Mouse (Mus musculus) heart, embryonic 14.5 days (tissue): Measurements from ENCODE around the gene Laptm5. TPM values are rescaled to one million over a fixed set of nuclear protein-coding genes. Genes with fewer than 3 reads are reported as not detected.

Source experiments
- ATAC-seq: fragments of 200-750 bp; cut with Nextera tagmentation; 2 replicates; pipeline ENCODE4 v1.8.0; 2017; ENCODE audit warnings: low read depth, moderate TSS enrichment; ENCODE audit not compliant: insufficient number of reproducible peaks, insufficient read depth, low FRiP score
- H3K27ac ChIP-seq, 2 experiments: fragments of 200-500 bp in 1 of 2; fragments of 300-500 bp in 1 of 2; sonication (generic) in 1 of 2; replicated peaks in 1 of 2; 2 replicates each; pipeline ENCODE4 v1.5.1; 2012 to 2014; ENCODE audit warnings: low read depth in 2 of 2, low read length in 2 of 2, control low read depth in 1 of 2, mild to moderate bottlenecking in 1 of 2, mixed read lengths in 1 of 2; ENCODE audit not compliant: control insufficient read depth in 1 of 2, insufficient read depth in 1 of 2
- H3K27me3 ChIP-seq: fragments of 300-500 bp; sonication (generic); 2 replicates; pipeline ENCODE4 v1.6.1; 2014; ENCODE audit warnings: mild to moderate bottlenecking, low read length, control low read depth; ENCODE audit not compliant: control insufficient read depth, insufficient read depth
- H3K36me3 ChIP-seq: fragments of 300-500 bp; sonication (generic); 2 replicates; pipeline ENCODE4 v1.6.1; 2014; ENCODE audit warnings: mild to moderate bottlenecking, control low read depth, low read length, mixed read lengths; ENCODE audit not compliant: control insufficient read depth, insufficient read depth
- H3K4me1 ChIP-seq, 2 experiments: fragments of 200-500 bp in 1 of 2; fragments of 300-500 bp in 1 of 2; sonication (generic) in 1 of 2; 2 replicates each; pipeline ENCODE4 v1.6.1; 2012 to 2014; ENCODE audit warnings: low read length in 2 of 2, control low read depth in 1 of 2, mixed read lengths in 1 of 2; ENCODE audit not compliant: control insufficient read depth in 2 of 2, insufficient read depth in 2 of 2
- H3K4me2 ChIP-seq: fragments of 300-500 bp; sonication (generic); 2 replicates; pipeline ENCODE4 v1.6.1; 2014; ENCODE audit warnings: mild to moderate bottlenecking, low read length
- H3K4me3 ChIP-seq, 2 experiments: fragments of 200-500 bp in 1 of 2; fragments of 300-500 bp in 1 of 2; sonication (generic) in 1 of 2; 2 replicates each; pipeline ENCODE4 v1.5.1; 2012 to 2014; ENCODE audit warnings: low read length in 2 of 2, mild to moderate bottlenecking in 2 of 2, control low read depth in 1 of 2, low read depth in 1 of 2, moderate library complexity in 1 of 2; ENCODE audit not compliant: control insufficient read depth in 1 of 2, insufficient read depth in 1 of 2
- H3K9ac ChIP-seq: fragments of 300-500 bp; sonication (generic); 2 replicates; pipeline ENCODE4 v1.6.1; 2014; ENCODE audit warnings: mild to moderate bottlenecking, low read length
- H3K9me3 ChIP-seq: fragments of 300-500 bp; sonication (generic); 2 replicates; pipeline ENCODE4 v1.6.1; 2016; ENCODE audit warnings: low read length, control low read depth; ENCODE audit not compliant: control insufficient read depth
- WGBS: fragments of 180-500 bp; shearing (Covaris S2); extraction: QIAGEN DNeasy Blood & Tissue Kit; methylation state at CpG from one replicate; pipeline ENCODE4 v1.1.7; 2014; 5-methylcytosine and 5-hydroxymethylcytosine counted together
- polyA plus RNA-seq: library from polyadenylated mRNA; unstranded; fragments of >200 nt; fragmentation: Nextera tagmentation; extraction: Ambion mirVana; gene quantifications from 2 replicates; pipeline ENCODE4 v1.2.1, GENCODE M21; 2014

The Laptm5 gene
- polyA plus RNA-seq, 1 experiment from 2014 or later, result 30.8 TPM

GRCm38 (mm10) chr4:130908133-130908532 lies 4.8 kb upstream of the Laptm5 start:
- no peak overlapping the region for H3K4me2 ChIP-seq
- ATAC-seq, result no peak
- H3K27me3 ChIP-seq, result no peaks in the 10 kb centered on the region
- peaks cover 24 to 39% of the 10 kb centered on the region in 2 experiments for H3K4me1 ChIP-seq
- no peak overlapping the region for H3K27ac ChIP-seq
- H3K4me3 ChIP-seq, result no peak overlapping the region
- no peaks in the 10 kb centered on the region for H3K9me3 ChIP-seq
- H3K36me3 ChIP-seq, result no peaks in the 10 kb centered on the region
- WGBS, result 95% methylated on average over 10 of the region's 10 CpGs
- H3K9ac ChIP-seq, result no peak overlapping the region

GRCm38 (mm10) chr4:130909167-130909874 lies 3.6 kb upstream of the Laptm5 start:
- Histone ChIP-seq H3K4me2 (no peak overlapping the region), H3K36me3 (no peaks in the 10 kb centered on the region), H3K9me3 (no peaks in the 10 kb centered on the region), H3K9ac (no peak overlapping the region), H3K27me3 (no peaks in the 10 kb centered on the region), H3K27ac (no peak overlapping the region), H3K4me3 (no peak overlapping the region), H3K4me1 (peaks cover 22 to 39% of the 10 kb centered on the region in 2 experiments)
- no peak; the same call in 1 of the 2 replicates for ATAC-seq
- WGBS, result 58% methylated on average over 17 of the region's 17 CpGs

- Histone ChIP-seq H3K27ac (no peak overlapping the region), H3K4me3 (no peak overlapping the region), H3K4me2 (no peak overlapping the region), H3K4me1 (peaks cover 11 to 36% of the 10 kb centered on the region in 2 experiments), H3K9ac (no peak overlapping the region), H3K27me3 (no peaks in the 10 kb centered on the region), H3K9me3 (no peaks in the 10 kb centered on the region), H3K36me3 (no peaks in the 10 kb centered on the region)
- WGBS, result 19% methylated on average over 7 of the region's 7 CpGs
- no peak for ATAC-seq
Observed at GRCm38 (mm10) chr4:130910666-130911065, 2.3 kb upstream of the Laptm5 start.

GRCm38 (mm10) chr4:130912626-130913025 lies 299 bp upstream of the Laptm5 start:
- Histone ChIP-seq H3K9me3 (no peaks in the 10 kb centered on the region), H3K27ac (no peak overlapping the region), H3K4me1 (peaks cover 8 to 27% of the 10 kb centered on the region in 2 experiments; a peak in 3 of 4 replicates), H3K27me3 (no peaks in the 10 kb centered on the region), H3K4me3 (no peak overlapping the region), H3K36me3 (no peaks in the 10 kb centered on the region), H3K9ac (no peak overlapping the region), H3K4me2 (no peak overlapping the region)
- ATAC-seq, result no peak
- WGBS, result 77% methylated on average over 3 of the region's 3 CpGs

- no peak for ATAC-seq
- peak overlapping the region in 1 of 2 experiments; percentile 19; a peak in 1 of 4 replicates for H3K27ac ChIP-seq
- H3K4me3 ChIP-seq, result no peak overlapping the region
- H3K9ac ChIP-seq, result no peak overlapping the region
- 76% methylated on average over 3 of the region's 3 CpGs for WGBS
- no peaks in the 10 kb centered on the region for H3K27me3 ChIP-seq
- H3K4me1 ChIP-seq, result peaks cover 8 to 27% of the 10 kb centered on the region in 2 experiments; a peak in 3 of 4 replicates
- H3K4me2 ChIP-seq, result no peak overlapping the region
- no peaks in the 10 kb centered on the region for H3K9me3 ChIP-seq
- no peaks in the 10 kb centered on the region for H3K36me3 ChIP-seq
Observed at GRCm38 (mm10) chr4:130913511-130913910, 586 bp downstream of the Laptm5 start.

- no peak overlapping the region for H3K9ac ChIP-seq
- no peak overlapping the region for H3K4me3 ChIP-seq
- ATAC-seq, result no peak
- H3K4me2 ChIP-seq, result no peak overlapping the region
- 81% methylated on average over 4 of the region's 4 CpGs for WGBS
- H3K27ac ChIP-seq, result no peak overlapping the region; a peak in 1 of 4 replicates
- no peaks in the 10 kb centered on the region for H3K36me3 ChIP-seq
- H3K4me1 ChIP-seq, result peaks cover 5 to 24% of the 10 kb centered on the region in 2 experiments; a peak in 3 of 4 replicates
- no peaks in the 10 kb centered on the region for H3K9me3 ChIP-seq
- H3K27me3 ChIP-seq, result no peaks in the 10 kb centered on the region
Observed at GRCm38 (mm10) chr4:130914011-130914410, 1.1 kb downstream of the Laptm5 start.

GRCm38 (mm10) chr4:130914527-130914926 lies 1.6 kb downstream of the Laptm5 start:
- Histone ChIP-seq H3K4me2 (no peak overlapping the region), H3K4me1 (peaks cover 2 to 24% of the 10 kb centered on the region in 2 experiments; a peak in 3 of 4 replicates), H3K9ac (no peak overlapping the region), H3K27ac (no peak overlapping the region), H3K9me3 (no peaks in the 10 kb centered on the region), H3K27me3 (no peaks in the 10 kb centered on the region), H3K4me3 (no peak overlapping the region), H3K36me3 (no peaks in the 10 kb centered on the region)
- no peak for ATAC-seq
- WGBS, result 39% methylated on average over 7 of the region's 7 CpGs
